Mouse (Mus musculus) midbrain, embryonic 16.5 days (tissue): ENCODE data around the gene Iah1. TPM values are rescaled to one million over a fixed set of nuclear protein-coding genes. Genes with fewer than 3 reads are reported as not detected.

Experiments
- ATAC-seq: fragments of 200-750 bp; cut with Nextera tagmentation; 2 replicates; pipeline ENCODE4 v1.8.0; 2017; ENCODE audit warnings: moderate TSS enrichment
- H3K27ac ChIP-seq: fragments of 300-500 bp; sonication (generic); 2 replicates; pipeline ENCODE4 v1.5.1; 2014; ENCODE audit warnings: mild to moderate bottlenecking, low read length, mixed read lengths
- H3K27me3 ChIP-seq: fragments of 300-500 bp; sonication (generic); 2 replicates; pipeline ENCODE4 v1.6.1; 2014; ENCODE audit warnings: low read depth, low read length, mixed read lengths; ENCODE audit not compliant: control insufficient read depth, insufficient read depth
- H3K36me3 ChIP-seq: fragments of 300-500 bp; sonication (generic); 2 replicates; pipeline ENCODE4 v1.6.1; 2014; ENCODE audit warnings: mild to moderate bottlenecking, low read length, moderate library complexity, mixed read lengths; ENCODE audit not compliant: control insufficient read depth, insufficient read depth
- H3K4me1 ChIP-seq: fragments of 300-500 bp; sonication (generic); 2 replicates; pipeline ENCODE4 v1.6.1; 2014; ENCODE audit warnings: mild to moderate bottlenecking, low read length, mixed read lengths; ENCODE audit not compliant: control insufficient read depth, insufficient read depth
- H3K4me2 ChIP-seq: fragments of 300-500 bp; sonication (generic); 2 replicates; pipeline ENCODE4 v1.6.1; 2014; ENCODE audit warnings: mild to moderate bottlenecking, low read length, mixed read lengths
- H3K4me3 ChIP-seq: fragments of 300-500 bp; sonication (generic); 2 replicates; pipeline ENCODE4 v1.5.1; 2014; ENCODE audit warnings: low read depth, mild to moderate bottlenecking, low read length, moderate library complexity, mixed read lengths
- H3K9ac ChIP-seq: fragments of 300-500 bp; sonication (generic); 2 replicates; pipeline ENCODE4 v1.6.1; 2014; ENCODE audit warnings: low read depth, low read length, mixed read lengths
- H3K9me3 ChIP-seq: fragments of 300-500 bp; sonication (generic); replicated peaks from 2 replicates; pipeline ENCODE4 v1.6.1; 2014; ENCODE audit warnings: mild to moderate bottlenecking, low read length, mixed read lengths; ENCODE audit not compliant: control insufficient read depth, poor library complexity, severe bottlenecking
- WGBS: fragments of 180-500 bp; shearing (Covaris S2); extraction: QIAGEN DNeasy Blood & Tissue Kit; methylation state at CpG from one replicate; pipeline ENCODE4 v1.1.7; 2014; 5-methylcytosine and 5-hydroxymethylcytosine counted together
- polyA plus RNA-seq: library from polyadenylated mRNA; unstranded; fragments of >200 nt; fragmentation: Nextera tagmentation; extraction: Ambion mirVana; gene quantifications from 2 replicates; pipeline ENCODE4 v1.2.1, GENCODE M21; 2015

Gene Iah1
- polyA plus RNA-seq, 1 experiment from 2014 or later, result 29.2 TPM

GRCm38 (mm10) chr12:21286712-21287650 lies 29.2 kb upstream of the Iah1 start:
- H3K36me3 ChIP-seq, result peaks cover 9% of the 10 kb centered on the region; the same call in 1 of the 2 replicates
- no peaks in the 10 kb centered on the region for H3K27me3 ChIP-seq
- peak overlapping the region; percentile 85 for H3K27ac ChIP-seq
- ATAC-seq, result peak; percentile 62
- peak overlapping the region; percentile 83 for H3K9ac ChIP-seq
- H3K9me3 ChIP-seq, result no peaks in the 10 kb centered on the region
- H3K4me1 ChIP-seq, result peaks cover 31% of the 10 kb centered on the region
- WGBS, result 36% methylated on average over 18 of the region's 18 CpGs
- peak overlapping the region; percentile 61 for H3K4me3 ChIP-seq
- H3K4me2 ChIP-seq, result peak overlapping the region; percentile 88

DNA sequence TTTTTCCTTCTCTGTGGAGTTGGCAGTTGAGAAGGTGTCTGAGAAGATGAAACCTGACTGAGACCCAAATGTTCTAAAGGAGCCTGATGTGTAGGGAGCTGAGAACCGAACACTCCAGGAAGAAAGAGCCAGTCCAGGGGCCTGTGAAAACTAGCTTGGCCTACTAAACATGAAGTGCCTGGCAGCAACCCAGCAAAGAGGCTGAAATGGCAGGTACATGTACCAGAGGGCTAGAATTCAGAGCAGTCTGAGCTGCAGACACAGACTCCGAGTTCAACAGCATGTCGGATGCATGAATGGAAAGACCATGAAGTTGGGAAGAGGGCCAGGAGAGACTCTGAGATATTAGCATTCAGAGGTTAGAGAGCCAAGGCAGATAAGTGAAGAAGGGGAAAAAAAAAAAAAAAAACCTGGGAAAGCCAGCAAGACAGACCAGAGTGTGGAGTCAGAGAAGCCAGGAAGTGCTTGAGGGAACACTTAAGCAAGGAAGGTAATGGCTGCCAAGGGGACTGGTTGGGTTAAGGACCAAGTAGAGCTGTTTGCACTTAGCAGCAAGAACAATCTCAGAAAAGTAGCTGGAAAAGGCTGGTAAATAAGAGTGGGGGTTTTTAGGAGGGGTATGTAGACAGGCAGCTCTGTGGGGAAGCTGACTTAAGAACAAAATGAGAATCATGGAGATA lies 27.3 kb upstream of the Iah1 start:
- no peaks in the 10 kb centered on the region for H3K9me3 ChIP-seq
- peaks cover 24% of the 10 kb centered on the region for H3K36me3 ChIP-seq
- no peak overlapping the region for H3K4me3 ChIP-seq
- H3K27me3 ChIP-seq, result no peaks in the 10 kb centered on the region
- H3K4me1 ChIP-seq, result peaks cover 31% of the 10 kb centered on the region
- H3K27ac ChIP-seq, result no peak overlapping the region
- no peak overlapping the region for H3K9ac ChIP-seq
- ATAC-seq, result no peak
- H3K4me2 ChIP-seq, result no peak overlapping the region
- WGBS, result 86% methylated on average over 3 of the region's 3 CpGs

DNA sequence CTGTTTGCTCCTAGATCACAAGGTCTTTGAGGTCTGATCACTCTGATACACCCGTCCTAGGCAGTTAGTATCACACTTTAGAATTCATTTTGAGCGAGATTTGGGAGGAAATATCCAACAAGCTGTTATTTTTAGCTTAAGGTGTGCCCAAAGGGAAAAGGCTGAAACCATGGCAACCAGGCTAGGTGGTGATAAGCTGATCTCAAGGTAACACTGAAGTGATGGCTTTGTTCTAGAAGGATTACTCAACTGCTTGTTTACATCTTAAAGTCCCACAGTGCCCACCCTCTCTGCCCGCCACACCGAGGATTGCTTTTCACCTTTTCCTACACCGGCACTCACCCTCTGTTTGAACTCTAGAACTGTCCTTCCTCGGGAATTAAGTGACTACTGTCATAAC lies 26.5 kb upstream of the Iah1 start:
- Histone ChIP-seq H3K27ac (no peak overlapping the region), H3K9ac (no peak overlapping the region), H3K4me1 (peaks cover 31% of the 10 kb centered on the region), H3K4me3 (no peak overlapping the region), H3K27me3 (no peaks in the 10 kb centered on the region), H3K9me3 (no peaks in the 10 kb centered on the region), H3K36me3 (peaks cover 31% of the 10 kb centered on the region), H3K4me2 (no peak overlapping the region)
- WGBS, result 86% methylated on average over 6 of the region's 6 CpGs
- no peak for ATAC-seq

- H3K27ac ChIP-seq, result no peak overlapping the region
- H3K36me3 ChIP-seq, result peaks cover 73% of the 10 kb centered on the region
- WGBS, result 95% methylated on average over 11 of the region's 11 CpGs
- H3K9me3 ChIP-seq, result no peaks in the 10 kb centered on the region
- ATAC-seq, result no peak
- no peaks in the 10 kb centered on the region for H3K4me1 ChIP-seq
- H3K9ac ChIP-seq, result no peak overlapping the region
- H3K4me2 ChIP-seq, result no peak overlapping the region
- H3K27me3 ChIP-seq, result no peaks in the 10 kb centered on the region
- no peak overlapping the region for H3K4me3 ChIP-seq
Observed at GRCm38 (mm10) chr12:21298856-21299255, 17.3 kb upstream of the Iah1 start.

GRCm38 (mm10) chr12:21301324-21301723 lies 14.9 kb upstream of the Iah1 start:
- 92% methylated on average over 7 of the region's 7 CpGs for WGBS

DNA sequence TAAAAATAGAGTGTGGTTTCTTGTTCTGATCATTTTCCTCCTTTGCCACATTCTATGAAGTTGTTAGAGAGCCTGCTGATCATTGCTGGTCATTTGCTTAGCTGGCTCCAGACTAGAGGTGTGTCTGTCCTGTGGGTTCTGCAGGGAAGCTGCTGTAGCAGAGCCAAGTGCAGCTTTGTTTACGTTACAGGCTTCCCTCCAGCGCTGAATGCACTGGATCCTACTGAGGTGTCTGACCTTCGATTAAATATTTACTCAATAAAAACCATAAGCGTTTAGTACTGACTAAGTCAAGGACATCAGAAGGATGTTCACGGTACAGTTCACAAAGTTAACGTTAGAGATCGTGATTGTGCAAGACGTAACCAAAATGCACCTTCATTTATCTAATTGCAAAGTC lies 14.3 kb upstream of the Iah1 start:
- WGBS, result 92% methylated on average over 8 of the region's 8 CpGs
- Histone ChIP-seq H3K4me1 (no peaks in the 10 kb centered on the region), H3K4me2 (no peak overlapping the region), H3K9ac (no peak overlapping the region), H3K27ac (no peak overlapping the region), H3K4me3 (no peak overlapping the region), H3K27me3 (no peaks in the 10 kb centered on the region), H3K9me3 (no peaks in the 10 kb centered on the region), H3K36me3 (peaks cover 60% of the 10 kb centered on the region)
- no peak for ATAC-seq

More at GRCm38 (mm10) chr12:21301324-21301723, 14.9 kb upstream of the Iah1 start:
- H3K27ac ChIP-seq, result no peak overlapping the region
- H3K9ac ChIP-seq, result no peak overlapping the region
- peaks cover 62% of the 10 kb centered on the region for H3K36me3 ChIP-seq
- H3K9me3 ChIP-seq, result no peaks in the 10 kb centered on the region
- no peak for ATAC-seq
- no peaks in the 10 kb centered on the region for H3K4me1 ChIP-seq
- H3K4me3 ChIP-seq, result no peak overlapping the region
- H3K27me3 ChIP-seq, result no peaks in the 10 kb centered on the region
- no peak overlapping the region for H3K4me2 ChIP-seq

DNA sequence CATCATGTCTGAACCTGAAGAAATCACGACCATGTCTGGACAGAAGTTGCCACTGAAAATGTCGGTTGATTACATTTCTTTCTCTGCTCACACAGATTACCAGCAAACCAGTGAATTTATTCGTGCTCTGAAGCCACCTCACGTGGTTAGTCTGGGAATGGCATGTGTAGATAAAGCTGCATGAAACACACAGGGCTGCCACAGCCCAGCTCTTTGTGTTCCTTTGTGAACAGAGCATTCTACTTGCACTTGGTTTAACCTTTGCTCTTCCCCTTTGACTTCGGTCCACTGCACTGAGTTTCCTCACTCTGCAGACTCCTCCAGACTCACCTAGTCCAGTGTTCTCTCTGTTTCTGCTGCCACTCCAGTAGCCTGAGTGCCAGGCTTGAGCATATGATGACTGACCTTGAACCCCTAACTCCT lies 13.8 kb upstream of the Iah1 start:
- no peaks in the 10 kb centered on the region for H3K27me3 ChIP-seq
- H3K4me3 ChIP-seq, result no peak overlapping the region
- H3K27ac ChIP-seq, result no peak overlapping the region
- H3K4me2 ChIP-seq, result no peak overlapping the region
- no peak for ATAC-seq
- peaks cover 56% of the 10 kb centered on the region for H3K36me3 ChIP-seq
- H3K9ac ChIP-seq, result no peak overlapping the region
- H3K4me1 ChIP-seq, result no peaks in the 10 kb centered on the region
- no peaks in the 10 kb centered on the region for H3K9me3 ChIP-seq
- 87% methylated on average over 5 of the region's 5 CpGs for WGBS

GRCm38 (mm10) chr12:21305741-21306140 lies 10.4 kb upstream of the Iah1 start:
- no peak overlapping the region for H3K9ac ChIP-seq
- H3K4me3 ChIP-seq, result no peak overlapping the region
- no peak overlapping the region for H3K27ac ChIP-seq
- peaks cover 59% of the 10 kb centered on the region for H3K36me3 ChIP-seq
- no peaks in the 10 kb centered on the region for H3K27me3 ChIP-seq
- no peaks in the 10 kb centered on the region for H3K9me3 ChIP-seq
- WGBS, result 97% methylated on average over 4 of the region's 4 CpGs
- H3K4me1 ChIP-seq, result no peaks in the 10 kb centered on the region
- ATAC-seq, result no peak
- H3K4me2 ChIP-seq, result no peak overlapping the region

DNA sequence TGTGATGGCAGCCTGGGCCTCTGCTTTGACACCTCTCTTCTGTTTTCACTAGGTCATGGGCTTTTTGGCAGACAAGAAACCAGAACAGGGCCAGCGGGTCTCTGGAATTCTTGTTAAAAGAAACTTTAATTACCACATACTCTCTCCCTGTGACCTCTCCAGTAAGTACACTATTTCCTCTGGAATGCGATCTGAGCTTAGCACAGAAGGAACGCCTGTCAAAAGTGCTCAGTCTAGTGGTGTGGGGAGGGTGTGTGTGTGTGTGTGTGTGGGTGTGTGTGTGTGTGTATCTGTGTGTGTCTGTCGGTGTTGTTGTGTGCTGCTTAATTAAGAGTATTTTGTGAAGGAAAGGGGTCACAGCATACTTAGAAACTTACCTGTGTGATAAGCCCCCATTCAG lies 9.5 kb upstream of the Iah1 start:
- H3K9me3 ChIP-seq, result no peaks in the 10 kb centered on the region
- 93% methylated on average over 4 of the region's 4 CpGs for WGBS
- H3K9ac ChIP-seq, result no peak overlapping the region
- H3K4me1 ChIP-seq, result no peaks in the 10 kb centered on the region
- no peaks in the 10 kb centered on the region for H3K27me3 ChIP-seq
- H3K4me3 ChIP-seq, result no peak overlapping the region
- H3K27ac ChIP-seq, result no peak overlapping the region
- H3K4me2 ChIP-seq, result no peak overlapping the region
- ATAC-seq, result no peak
- H3K36me3 ChIP-seq, result peaks cover 55% of the 10 kb centered on the region
